Mouse (Mus musculus): Measurements from ENCODE around the gene Slc16a5. TPM values are rescaled to one million over a fixed set of nuclear protein-coding genes. Genes with fewer than 3 reads are reported as not detected.
"Not testable (repeated sequence)": the region's sequence is repeated elsewhere in the genome, so short reads cannot be mapped to it uniquely, and the experiment has no call there.

Gene Slc16a5
- polyA plus RNA-seq, 1 experiment from 2014 or later = 31.5 TPM

- peaks cover 4% of the 10 kb centered on the region; the same call in 1 of the 2 replicates for H3K9me3 ChIP-seq (ENCODE audit: low read length)
- ATAC-seq (ENCODE audit: low FRiP score, low TSS enrichment) = no peak
These were observed 20.9 kb upstream of the Slc16a5 start for GRCm38 (mm10) chr11:115441417-115441816.

GRCm38 (mm10) chr11:115446906-115447305 lies 15.4 kb upstream of the Slc16a5 start:
- no peak for ATAC-seq (ENCODE audit: low FRiP score, low TSS enrichment)
- H3K9ac ChIP-seq (replicated peaks; ENCODE audit: low read length) = peak overlapping the region; percentile 40
- H3K9me3 ChIP-seq (ENCODE audit: low read length) = no peaks in the 10 kb centered on the region
- no peaks in the 10 kb centered on the region for H3K36me3 ChIP-seq (ENCODE audit: insufficient read depth, low read length)
- H3K4me3 ChIP-seq (ENCODE audit: low read length) = no peak overlapping the region
- H3K4me1 ChIP-seq (ENCODE audit: insufficient read depth, low read length) = peaks cover 40% of the 10 kb centered on the region
- H3K27me3 ChIP-seq (ENCODE audit: insufficient read depth, low read length) = no peaks in the 10 kb centered on the region
- WGBS = 48% methylated on average over 3 of the region's 3 CpGs
- H3K4me2 ChIP-seq (replicated peaks; ENCODE audit: low read depth, low read length) = no peak overlapping the region
- peak overlapping the region; percentile 96 for H3K27ac ChIP-seq (ENCODE audit: low read length)

More at GRCm38 (mm10) chr11:115441417-115441816, 20.9 kb upstream of the Slc16a5 start:
- H3K27ac ChIP-seq (ENCODE audit: low read length) = no peak overlapping the region
- no peak overlapping the region for H3K4me2 ChIP-seq (replicated peaks; ENCODE audit: low read depth, low read length)
- WGBS = 54% methylated on average over 15 of the region's 15 CpGs
- peaks cover 4% of the 10 kb centered on the region for H3K4me1 ChIP-seq (ENCODE audit: insufficient read depth, low read length)
- no peaks in the 10 kb centered on the region for H3K36me3 ChIP-seq (ENCODE audit: insufficient read depth, low read length)
- no peak overlapping the region for H3K4me3 ChIP-seq (ENCODE audit: low read length)
- H3K9ac ChIP-seq (replicated peaks; ENCODE audit: low read length) = no peak overlapping the region
- no peaks in the 10 kb centered on the region for H3K27me3 ChIP-seq (ENCODE audit: insufficient read depth, low read length)

GRCm38 (mm10) chr11:115447321-115447885 lies 14.9 kb upstream of the Slc16a5 start:
- Histone ChIP-seq H3K4me3 (ENCODE audit: low read length) (no peak overlapping the region), H3K9ac (replicated peaks; ENCODE audit: low read length) (no peak overlapping the region), H3K27ac (ENCODE audit: low read length) (peak overlapping the region; percentile 96), H3K4me1 (ENCODE audit: insufficient read depth, low read length) (peaks cover 40% of the 10 kb centered on the region), H3K36me3 (ENCODE audit: insufficient read depth, low read length) (no peaks in the 10 kb centered on the region), H3K4me2 (replicated peaks; ENCODE audit: low read depth, low read length) (no peak overlapping the region), H3K27me3 (ENCODE audit: insufficient read depth, low read length) (no peaks in the 10 kb centered on the region), H3K9me3 (ENCODE audit: low read length) (no peaks in the 10 kb centered on the region)
- WGBS = 79% methylated on average over 11 of the region's 11 CpGs
- no peak for ATAC-seq (ENCODE audit: low FRiP score, low TSS enrichment)

GRCm38 (mm10) chr11:115448075-115448474 lies 14.2 kb upstream of the Slc16a5 start:
- no peaks in the 10 kb centered on the region for H3K9me3 ChIP-seq (ENCODE audit: low read length)
- 90% methylated on average over 16 of the region's 16 CpGs for WGBS
- H3K27ac ChIP-seq (ENCODE audit: low read length) = peak overlapping the region; percentile 96
- no peak overlapping the region for H3K4me3 ChIP-seq (ENCODE audit: low read length)
- 0 out of 2 replicates have a peak overlapping the region, but pooled peaks have one; percentile 32 for H3K9ac ChIP-seq (replicated peaks; ENCODE audit: low read length)
- H3K36me3 ChIP-seq (ENCODE audit: insufficient read depth, low read length) = no peaks in the 10 kb centered on the region
- peaks cover 40% of the 10 kb centered on the region for H3K4me1 ChIP-seq (ENCODE audit: insufficient read depth, low read length)
- ATAC-seq (ENCODE audit: low FRiP score, low TSS enrichment) = peak; percentile 29; the same call in 1 of the 2 replicates
- no peaks in the 10 kb centered on the region for H3K27me3 ChIP-seq (ENCODE audit: insufficient read depth, low read length)
- no peak overlapping the region for H3K4me2 ChIP-seq (replicated peaks; ENCODE audit: low read depth, low read length)

GRCm38 (mm10) chr11:115448998-115449397 lies 13.3 kb upstream of the Slc16a5 start:
- 49% methylated on average over 7 of the region's 7 CpGs for WGBS
- peak overlapping the region; percentile 32; the same call in 1 of the 2 replicates for H3K9ac ChIP-seq (replicated peaks; ENCODE audit: low read length)
- no peak overlapping the region for H3K4me2 ChIP-seq (replicated peaks; ENCODE audit: low read depth, low read length)
- no peak overlapping the region for H3K4me3 ChIP-seq (ENCODE audit: low read length)
- H3K4me1 ChIP-seq (ENCODE audit: insufficient read depth, low read length) = peaks cover 42% of the 10 kb centered on the region
- no peaks in the 10 kb centered on the region for H3K27me3 ChIP-seq (ENCODE audit: insufficient read depth, low read length)
- no peaks in the 10 kb centered on the region for H3K36me3 ChIP-seq (ENCODE audit: insufficient read depth, low read length)
- H3K27ac ChIP-seq (ENCODE audit: low read length) = peak overlapping the region; percentile 96
- no peaks in the 10 kb centered on the region for H3K9me3 ChIP-seq (ENCODE audit: low read length)
- peak; percentile 80 for ATAC-seq (ENCODE audit: low FRiP score, low TSS enrichment)

- H3K4me2 ChIP-seq (replicated peaks; ENCODE audit: low read depth, low read length) = no peak overlapping the region
- H3K4me3 ChIP-seq (ENCODE audit: low read length) = no peak overlapping the region
- no peak overlapping the region for H3K9ac ChIP-seq (replicated peaks; ENCODE audit: low read length)
- H3K9me3 ChIP-seq (ENCODE audit: low read length) = no peaks in the 10 kb centered on the region; the same call in 1 of the 2 replicates
- 55% methylated on average over 7 of the region's 7 CpGs for WGBS
- ATAC-seq (ENCODE audit: low FRiP score, low TSS enrichment) = no peak
- no peaks in the 10 kb centered on the region for H3K27me3 ChIP-seq (ENCODE audit: insufficient read depth, low read length)
- H3K27ac ChIP-seq (ENCODE audit: low read length) = peak overlapping the region; percentile 96
- no peaks in the 10 kb centered on the region for H3K36me3 ChIP-seq (ENCODE audit: insufficient read depth, low read length)
- H3K4me1 ChIP-seq (ENCODE audit: insufficient read depth, low read length) = peaks cover 42% of the 10 kb centered on the region
These were observed 12.1 kb upstream of the Slc16a5 start for GRCm38 (mm10) chr11:115450176-115450575.

GRCm38 (mm10) chr11:115451781-115452241 lies 10.5 kb upstream of the Slc16a5 start:
- no peaks in the 10 kb centered on the region; the same call in 1 of the 2 replicates for H3K9me3 ChIP-seq (ENCODE audit: low read length)
- no peaks in the 10 kb centered on the region for H3K36me3 ChIP-seq (ENCODE audit: insufficient read depth, low read length)
- whole genome bisulfite sequencing = 80% methylated on average over 8 of the region's 8 CpGs
- H3K4me2 ChIP-seq (replicated peaks; ENCODE audit: low read depth, low read length) = no peak overlapping the region
- no peak overlapping the region for H3K9ac ChIP-seq (replicated peaks; ENCODE audit: low read length)
- H3K4me3 ChIP-seq (ENCODE audit: low read length) = no peak overlapping the region
- no peaks in the 10 kb centered on the region for H3K27me3 ChIP-seq (ENCODE audit: insufficient read depth, low read length)
- no peak for ATAC-seq (ENCODE audit: low FRiP score, low TSS enrichment)
- H3K27ac ChIP-seq (ENCODE audit: low read length) = 0 out of 2 replicates have a peak overlapping the region, but pooled peaks have one; percentile 5
- H3K4me1 ChIP-seq (ENCODE audit: insufficient read depth, low read length) = peaks cover 36% of the 10 kb centered on the region

GRCm38 (mm10) chr11:115452281-115452860 lies 9.9 kb upstream of the Slc16a5 start:
- H3K9ac ChIP-seq (replicated peaks; ENCODE audit: low read length) = no peak overlapping the region
- WGBS = 83% methylated on average over 7 of the region's 7 CpGs
- no peaks in the 10 kb centered on the region for H3K27me3 ChIP-seq (ENCODE audit: insufficient read depth, low read length)
- H3K9me3 ChIP-seq (ENCODE audit: low read length) = no peaks in the 10 kb centered on the region; the same call in 1 of the 2 replicates
- ATAC-seq (ENCODE audit: low FRiP score, low TSS enrichment) = no peak
- peaks cover 31% of the 10 kb centered on the region for H3K4me1 ChIP-seq (ENCODE audit: insufficient read depth, low read length)
- no peak overlapping the region for H3K4me3 ChIP-seq (ENCODE audit: low read length)
- no peaks in the 10 kb centered on the region for H3K36me3 ChIP-seq (ENCODE audit: insufficient read depth, low read length)
- no peak overlapping the region for H3K27ac ChIP-seq (ENCODE audit: low read length)
- H3K4me2 ChIP-seq (replicated peaks; ENCODE audit: low read depth, low read length) = no peak overlapping the region

- WGBS = 63% methylated on average over 4 of the region's 4 CpGs
These were observed 9.0 kb upstream of the Slc16a5 start for GRCm38 (mm10) chr11:115453306-115453705.

GRCm38 (mm10) chr11:115454822-115455221 lies 7.5 kb upstream of the Slc16a5 start:
- 88% methylated on average over 6 of the region's 6 CpGs for WGBS

More at GRCm38 (mm10) chr11:115453306-115453705, 9.0 kb upstream of the Slc16a5 start:
- no peaks in the 10 kb centered on the region for H3K27me3 ChIP-seq (ENCODE audit: insufficient read depth, low read length)
- H3K27ac ChIP-seq (ENCODE audit: low read length) = peak overlapping the region; percentile 73
- no peak overlapping the region for H3K4me3 ChIP-seq (ENCODE audit: low read length)
- no peak for ATAC-seq (ENCODE audit: low FRiP score, low TSS enrichment)
- peaks cover 26% of the 10 kb centered on the region for H3K4me1 ChIP-seq (ENCODE audit: insufficient read depth, low read length)
- H3K4me2 ChIP-seq (replicated peaks; ENCODE audit: low read depth, low read length) = no peak overlapping the region
- no peaks in the 10 kb centered on the region for H3K36me3 ChIP-seq (ENCODE audit: insufficient read depth, low read length)
- no peaks in the 10 kb centered on the region; the same call in 1 of the 2 replicates for H3K9me3 ChIP-seq (ENCODE audit: low read length)
- 0 out of 2 replicates have a peak overlapping the region, but pooled peaks have one; percentile 11 for H3K9ac ChIP-seq (replicated peaks; ENCODE audit: low read length)

More at GRCm38 (mm10) chr11:115454822-115455221, 7.5 kb upstream of the Slc16a5 start:
- H3K4me3 ChIP-seq (ENCODE audit: low read length); H3K36me3 ChIP-seq (ENCODE audit: insufficient read depth, low read length); ATAC-seq (ENCODE audit: low FRiP score, low TSS enrichment); H3K9ac ChIP-seq (replicated peaks; ENCODE audit: low read length); H3K27ac ChIP-seq (ENCODE audit: low read length); H3K4me2 ChIP-seq (replicated peaks; ENCODE audit: low read depth, low read length); H3K27me3 ChIP-seq (ENCODE audit: insufficient read depth, low read length); H3K9me3 ChIP-seq (ENCODE audit: low read length): not testable (repeated sequence)
- H3K4me1 ChIP-seq (ENCODE audit: insufficient read depth, low read length) = peaks cover 13% of the 10 kb centered on the region

Measured in kidney, embryonic 16.5 days (tissue).